Mouse (Mus musculus) lung, postnatal 10 days (tissue): ENCODE results near the gene Kif2b.

Experiments used
- DNase-seq: peaks from one replicate; pipeline ENCODE4 v3.0.0; 2021

Kif2b gene

GRCm38 (mm10) chr11:91577317-91577716 is at the start of gene Kif2b:
TSS of gene Kif2b (minus strand) at chr11:91577558.
- no peak for DNase-seq

- no peak for DNase-seq
Observed at GRCm38 (mm10) chr11:91593088-91593487, 15.7 kb upstream of the Kif2b start.

DNA sequence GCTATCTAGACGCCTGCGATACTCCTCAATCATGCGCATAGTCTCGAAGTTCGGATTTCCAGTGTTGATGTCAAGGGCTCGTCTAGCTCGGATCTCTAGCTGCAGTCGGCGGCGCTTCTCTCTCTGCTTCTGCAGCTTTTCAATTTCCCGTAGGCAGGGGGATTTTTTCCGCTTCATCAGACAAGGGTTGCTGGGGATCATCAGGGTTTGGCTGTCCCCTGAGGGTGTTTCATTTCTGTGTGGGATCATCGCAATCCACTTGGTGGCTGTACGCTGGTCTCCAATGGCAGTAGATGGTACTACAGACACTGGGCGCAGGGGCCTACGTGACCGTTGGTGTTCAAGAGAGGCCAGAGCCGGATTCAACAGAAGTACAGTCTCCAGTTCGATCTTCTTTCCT is 502 bp downstream of the Kif2b start:
- no peak for DNase-seq

DNA sequence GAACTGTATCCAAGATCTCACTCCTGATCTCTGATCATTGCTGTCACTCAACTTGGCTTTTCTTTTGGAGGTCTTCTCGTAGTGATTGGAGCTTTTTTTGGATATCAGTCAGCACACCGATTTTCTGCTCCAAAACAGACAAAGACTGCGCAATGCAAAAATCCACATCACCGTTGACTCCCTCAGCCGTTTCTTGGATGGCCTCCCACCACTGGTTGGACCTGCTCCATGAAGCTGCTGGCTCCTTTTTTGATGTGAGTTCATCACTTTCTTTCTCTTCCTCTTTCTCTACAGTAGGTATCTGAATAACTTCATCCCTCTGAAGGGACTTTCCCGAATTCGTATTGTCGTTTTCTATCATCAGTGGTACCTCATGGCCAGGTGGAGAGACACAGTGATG is 2.0 kb downstream of the Kif2b start:
- DNase-seq = no peak

DNA sequence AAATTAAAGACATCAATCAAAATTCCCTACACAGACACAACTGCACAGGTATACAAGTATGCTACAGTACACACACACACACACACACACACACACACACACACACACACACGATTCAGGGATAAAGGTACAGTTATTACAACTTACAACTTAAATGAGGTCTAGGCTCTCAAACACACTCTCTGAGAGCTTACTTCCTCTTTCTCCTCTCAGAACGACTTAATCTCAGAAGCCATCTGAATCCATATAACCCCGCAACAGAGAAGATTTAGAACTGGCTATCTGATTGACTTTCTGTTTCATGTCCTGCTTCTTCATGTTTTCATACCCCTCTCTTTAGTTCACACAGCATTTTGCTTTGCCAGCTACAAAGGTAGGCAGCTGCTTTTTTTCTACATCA is 2.9 kb downstream of the Kif2b start:
- DNase-seq = no peak

DNA sequence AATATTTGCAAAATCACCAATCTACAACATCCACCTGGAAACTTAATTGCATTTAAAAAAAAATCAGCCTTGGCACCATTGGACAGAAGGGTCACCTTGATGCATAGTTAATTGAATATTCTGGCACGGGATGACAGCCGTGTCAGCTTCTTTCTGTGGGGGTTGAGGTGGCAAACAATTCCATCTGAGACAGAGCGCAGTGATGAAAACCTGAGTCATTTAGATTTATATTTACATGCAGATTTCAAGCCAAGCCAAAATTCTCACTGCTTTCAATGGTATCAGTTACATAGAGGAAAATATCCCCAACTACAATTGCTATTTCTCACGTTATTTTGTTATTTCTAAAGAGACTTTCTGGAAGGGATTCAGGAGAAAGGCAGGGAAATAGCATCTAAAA is 46.6 kb downstream of the Kif2b start:
- DNase-seq = no peak
